ENCODE assay signal across 8 mouse cellular contexts in genomic region chr13:40732816-40733541, GRCm38 (mm10). TPM values are rescaled to one million over a fixed set of nuclear protein-coding genes. Genes with fewer than 3 reads are reported as not detected.
A peak's percentile ranks its signal among the peaks of the same experiment; 100 is the strongest.
DNase-seq lines count a peak whose midpoint lies in the region; ATAC-seq lines count a peak whose summit lies in the region.

No protein-coding gene starts in this region.

- H3K27me3 ChIP-seq in heart, embryonic 15.5 days: peaks cover 89% of the 10 kb centered on the region
- peaks cover 100% of the 10 kb centered on the region for H3K27me3 ChIP-seq in midbrain, embryonic 10.5 days (ENCODE audit: low read depth, poor library complexity, severe bottlenecking)

- H3K36me3 ChIP-seq in heart, embryonic 15.5 days: no peaks in the 10 kb centered on the region
- no peaks in the 10 kb centered on the region for H3K36me3 ChIP-seq in midbrain, embryonic 10.5 days

- no peak overlapping the region for H3K27ac ChIP-seq in heart, embryonic 15.5 days
- no peak overlapping the region for H3K27ac ChIP-seq in midbrain, embryonic 10.5 days (replicated peaks)

- no peak for ATAC-seq in heart, embryonic 15.5 days (replicated peaks; ENCODE audit: insufficient number of reproducible peaks, insufficient read depth, low FRiP score, low read depth)

- 1% methylated on average over 30 of the region's 30 CpGs for WGBS in heart, embryonic 15.5 days
- WGBS in midbrain, embryonic 10.5 days: under 1% methylated on average over 30 of the region's 30 CpGs

- DNase-seq in cerebellum, postnatal 10 days: peak; percentile 16 to 22
- DNase-seq in cerebellum, adult 8-10 months: no peak
- DNase-seq in ES-CJ7 (ENCODE audit: low read depth, low spot score): peak; percentile 76
- peak; percentile 45 for DNase-seq in midbrain, embryonic 10.5 days (ENCODE audit: low spot score)
- no peak for DNase-seq in right cerebral cortex, postnatal 14 days
- no peak for DNase-seq in thymus, postnatal 36 days
- no peak for DNase-seq in thymus, adult 18-20 months

- no peak overlapping the region for H3K9ac ChIP-seq in heart, embryonic 15.5 days

- H3K4me1 ChIP-seq in heart, embryonic 15.5 days (replicated peaks): peaks cover 57% of the 10 kb centered on the region
- peaks cover 56% of the 10 kb centered on the region for H3K4me1 ChIP-seq in midbrain, embryonic 10.5 days

- H3K9me3 ChIP-seq in heart, embryonic 15.5 days (replicated peaks): no peaks in the 10 kb centered on the region
- no peaks in the 10 kb centered on the region for H3K9me3 ChIP-seq in midbrain, embryonic 10.5 days (replicated peaks)

- H3K4me3 ChIP-seq in heart, embryonic 15.5 days: peak overlapping the region; percentile 44
- peak overlapping the region; percentile 42 for H3K4me3 ChIP-seq in midbrain, embryonic 10.5 days

- H3K4me2 ChIP-seq in heart, embryonic 15.5 days: peak overlapping the region; percentile 66

RNA-seq across cellular contexts. Expression of gene Tfap2a, which starts 5.2 kb away (rescaled TPM):
- polyA plus RNA-seq in heart, embryonic 15.5 days (2015; fragmentation: Nextera tagmentation; extraction: Ambion mirVana): 0.08 and 0.30 TPM in 2 replicates
- 2.3 and 2.5 TPM in 2 replicates for polyA plus RNA-seq in midbrain, embryonic 10.5 days (2016; fragmentation: Nextera tagmentation; extraction: Ambion mirVana)

Comparison
In these comparisons a context has a peak if more than half of its experiments do, and no peak if none do; other contexts are left out.
1. DNase-seq: peak in cerebellum, postnatal 10 days (2 of 2), ES-CJ7 (single experiment) and midbrain, embryonic 10.5 days (single experiment); none in cerebellum, adult 8-10 months (single experiment), right cerebral cortex, postnatal 14 days (single experiment), thymus, postnatal 36 days (0 of 2) and thymus, adult 18-20 months (0 of 2).